Comparison of ENCODE assay signal across 13 mouse cellular contexts in genomic region chr3:129238664-129239258, GRCm38 (mm10). TPM values are rescaled to one million over a fixed set of nuclear protein-coding genes. Genes with fewer than 3 reads are reported as not detected.
DNase-seq lines count a peak whose midpoint lies in the region; ATAC-seq lines count a peak whose summit lies in the region.
"Had no signal": no experiment of that assay in that cellular context is flagged by ENCODE, and none has a peak within 500 bp of the region (broad histone marks: within the 10 kb centered on the region; RNA-seq: fewer than 3 reads in every experiment).

No protein-coding gene starts in this region.

- no peaks in the 10 kb centered on the region for H3K36me3 ChIP-seq in kidney, embryonic 16.5 days (ENCODE audit: insufficient read depth, low read length)
- no peaks in the 10 kb centered on the region for H3K36me3 ChIP-seq in neural tube, embryonic 11.5 days (ENCODE audit: control insufficient read depth, insufficient read depth, low read length)
- H3K36me3 ChIP-seq in embryonic facial prominence, embryonic 12.5 days = no peaks in the 10 kb centered on the region

- no peak overlapping the region for H3K27ac ChIP-seq in kidney, embryonic 16.5 days (ENCODE audit: low read length)
- no peak overlapping the region for H3K27ac ChIP-seq in neural tube, embryonic 11.5 days (ENCODE audit: low read depth, low read length)
- no peak overlapping the region for H3K27ac ChIP-seq in embryonic facial prominence, embryonic 12.5 days

- no peak overlapping the region for H3K9ac ChIP-seq in kidney, embryonic 16.5 days (replicated peaks; ENCODE audit: low read length)
- no peak overlapping the region for H3K9ac ChIP-seq in neural tube, embryonic 11.5 days (ENCODE audit: low read length)
- H3K9ac ChIP-seq in embryonic facial prominence, embryonic 12.5 days = no peak overlapping the region

- DNase-seq in kidney, adult 8-10 months = no peak
- DNase-seq in neural tube, embryonic 11.5 days (ENCODE audit: low spot score) = peak; percentile 11
- no peak for DNase-seq in neural tube, embryonic 10.5 days (ENCODE audit: extremely low spot score, low spot score)
- no peak for DNase-seq in cerebellum, adult 9-11 months
- DNase-seq in right cerebral cortex, adult 18-20 months = no peak
- DNase-seq: cerebellum, postnatal 10 days; gastrocnemius, postnatal 25 days; heart, postnatal 14 days; kidney, postnatal 10 days; lung, adult 2 months had no signal

- whole genome bisulfite sequencing in kidney, embryonic 16.5 days = 20% methylated on average over 13 of the region's 13 CpGs
- WGBS in neural tube, embryonic 11.5 days = 28% methylated on average over 13 of the region's 13 CpGs
- 19% methylated on average over 13 of the region's 13 CpGs for WGBS in embryonic facial prominence, embryonic 12.5 days

- H3K4me1 ChIP-seq in kidney, embryonic 16.5 days (ENCODE audit: insufficient read depth, low read length) = no peaks in the 10 kb centered on the region
- H3K4me1 ChIP-seq in neural tube, embryonic 11.5 days (ENCODE audit: control insufficient read depth, insufficient read depth, low read length) = no peaks in the 10 kb centered on the region
- H3K4me1 ChIP-seq in embryonic facial prominence, embryonic 12.5 days = 0 out of 2 replicates have a peak, but pooled peaks cover 2% of the 10 kb centered on the region

- H3K9me3 ChIP-seq in kidney, embryonic 16.5 days (ENCODE audit: low read length) = no peaks in the 10 kb centered on the region
- no peaks in the 10 kb centered on the region for H3K9me3 ChIP-seq in neural tube, embryonic 11.5 days (ENCODE audit: control insufficient read depth, low read length)
- H3K9me3 ChIP-seq in embryonic facial prominence, embryonic 12.5 days = no peaks in the 10 kb centered on the region

- ATAC-seq in kidney, embryonic 16.5 days (ENCODE audit: low FRiP score, low TSS enrichment) = 0 out of 2 replicates have a peak, but pooled peaks have one; percentile 61
- ATAC-seq in neural tube, embryonic 11.5 days (ENCODE audit: insufficient read depth, low FRiP score, low TSS enrichment) = no peak
- no peak for ATAC-seq in embryonic facial prominence, embryonic 12.5 days (ENCODE audit: insufficient number of reproducible peaks, insufficient read depth, low FRiP score, low TSS enrichment)
- ATAC-seq: activated CD4-positive, CD25-positive, alpha-beta regulatory T cell, adult 4 months had no signal

- peak overlapping the region; percentile 24 for H3K4me3 ChIP-seq in kidney, embryonic 16.5 days (ENCODE audit: low read length)
- H3K4me3 ChIP-seq in neural tube, embryonic 11.5 days (ENCODE audit: low read depth, low read length) = no peak overlapping the region
- no peak overlapping the region for H3K4me3 ChIP-seq in embryonic facial prominence, embryonic 12.5 days

- H3K4me2 ChIP-seq in kidney, embryonic 16.5 days (replicated peaks; ENCODE audit: low read depth, low read length) = peak overlapping the region; percentile 40
- H3K4me2 ChIP-seq in neural tube, embryonic 11.5 days (ENCODE audit: low read depth) = no peak overlapping the region
- peak overlapping the region; percentile 30; the same call in 1 of the 2 replicates for H3K4me2 ChIP-seq in embryonic facial prominence, embryonic 12.5 days (replicated peaks)

- no peaks in the 10 kb centered on the region for H3K27me3 ChIP-seq in kidney, embryonic 16.5 days (ENCODE audit: insufficient read depth, low read length)
- no peaks in the 10 kb centered on the region for H3K27me3 ChIP-seq in neural tube, embryonic 11.5 days (ENCODE audit: control insufficient read depth, insufficient read depth, low read length)
- H3K27me3 ChIP-seq in embryonic facial prominence, embryonic 12.5 days = 0 out of 2 replicates have a peak, but pooled peaks cover 2% of the 10 kb centered on the region

RNA-seq across cellular contexts. Expression of gene Pitx2, which starts 39.1 kb away (rescaled TPM):
- polyA plus RNA-seq in kidney, embryonic 16.5 days (2015; fragmentation: Nextera tagmentation; extraction: Ambion mirVana) = 7.2 and 10.3 TPM in 2 replicates
- 16.1 and 19.1 TPM in 2 replicates for polyA plus RNA-seq in neural tube, embryonic 11.5 days (2014; fragmentation: Nextera tagmentation; extraction: Ambion mirVana)
- 54.6 and 55.2 TPM in 2 replicates for polyA plus RNA-seq in embryonic facial prominence, embryonic 12.5 days (2016; fragmentation: Nextera tagmentation; extraction: Ambion mirVana)
- polyA plus RNA-seq: activated CD4-positive, CD25-positive, alpha-beta regulatory T cell, adult 4 months had no signal
